Mouse (Mus musculus): ENCODE results near the gene Lrmp. TPM values are rescaled to one million over a fixed set of nuclear protein-coding genes. Genes with fewer than 3 reads are reported as not detected.

Lrmp gene
- total RNA-seq, 1 experiment from 2014 or later = 300 TPM

Other genes with a start within 250 kb of the Lrmp start
- gene Bcat1, start 39.5 kb upstream of the Lrmp start, total RNA-seq (2017) = not detected in 2 replicates
- gene Casc1, start 95.4 kb downstream of the Lrmp start, total RNA-seq (2017) = 5.6 and 6.4 TPM in 2 replicates
- gene Etfrf1, start 95.5 kb downstream of the Lrmp start, total RNA-seq (2017) = 27.6 and 32.3 TPM in 2 replicates
- 72.0 and 81.2 TPM in 2 replicates for gene Kras, start 134.6 kb downstream of the Lrmp start, total RNA-seq (2017)